Mouse (Mus musculus) MEL (cell line): ENCODE results near the gene Ranbp2. TPM values are rescaled to one million over a fixed set of nuclear protein-coding genes. Genes with fewer than 3 reads are reported as not detected.

Experiments
- DNase-seq: peaks from one replicate; pipeline ENCODE4 v3.0.0; 2011; ENCODE audit warnings: low read depth, low spot score
- H3K27ac ChIP-seq: 2 replicates; pipeline ENCODE4 v1.5.1; 2012; ENCODE audit warnings: low read depth, mild to moderate bottlenecking, control low read depth, low read length, moderate library complexity; ENCODE audit not compliant: control insufficient read depth
- H3K27me3 ChIP-seq, 2 experiments: fragments of 150-350 bp in 1 of 2; sonication (generic) in 1 of 2; 2 replicates each; pipeline ENCODE4 v1.6.1; 2012; ENCODE audit warnings: low read length in 2 of 2, mild to moderate bottlenecking in 2 of 2, improper control_type of control experiment in 1 of 2, moderate library complexity in 1 of 2; ENCODE audit not compliant: insufficient read depth in 2 of 2, control insufficient read depth in 1 of 2
- H3K36me3 ChIP-seq, 2 experiments: 2 replicates each; pipeline ENCODE4 v1.6.1; 2012 to 2014; ENCODE audit warnings: low read length in 2 of 2, improper control_type of control experiment in 1 of 2, inconsistent platforms in 1 of 2, mild to moderate bottlenecking in 1 of 2; ENCODE audit not compliant: insufficient read depth in 2 of 2, control insufficient read depth in 1 of 2
- H3K4me1 ChIP-seq, 2 experiments: fragments of 150-350 bp in 1 of 2; sonication (generic) in 1 of 2; 2 replicates each; pipeline ENCODE4 v1.6.1; 2012; ENCODE audit warnings: low read length in 2 of 2, improper control_type of control experiment in 1 of 2, mild to moderate bottlenecking in 1 of 2; ENCODE audit not compliant: insufficient read depth in 2 of 2, control insufficient read depth in 1 of 2
- H3K4me3 ChIP-seq, 2 experiments: fragments of 150-350 bp in 1 of 2; sonication (generic) in 1 of 2; 2 replicates each; pipeline ENCODE4 v1.5.1; 2012; ENCODE audit warnings: low read depth in 2 of 2, low read length in 2 of 2, mild to moderate bottlenecking in 2 of 2, moderate library complexity in 2 of 2, control low read depth in 1 of 2, improper control_type of control experiment in 1 of 2; ENCODE audit not compliant: control insufficient read depth in 1 of 2, insufficient read depth in 1 of 2
- H3K79me2 ChIP-seq: 2 replicates; pipeline ENCODE4 v1.6.1; 2012; ENCODE audit warnings: mild to moderate bottlenecking, low read length, moderate library complexity; ENCODE audit not compliant: control insufficient read depth, poor library complexity, insufficient read depth
- H3K9ac ChIP-seq: 2 replicates; pipeline ENCODE4 v1.6.1; 2012; ENCODE audit warnings: low read depth, mild to moderate bottlenecking, control low read depth, low read length, moderate library complexity; ENCODE audit not compliant: control insufficient read depth, poor library complexity, severe bottlenecking
- H3K9me3 ChIP-seq: fragments of 150-350 bp; sonication (generic); replicated peaks from 2 replicates; pipeline ENCODE4 v1.6.1; 2012; ENCODE audit warnings: mild to moderate bottlenecking, low read length, improper control_type of control experiment, moderate library complexity; ENCODE audit not compliant: insufficient read depth
- BHLHE40 ChIP-seq: IDR thresholded peaks from 2 replicates; pipeline ENCODE4 v1.6.1; 2012; ENCODE audit warnings: low read depth, mild to moderate bottlenecking, inconsistent platforms, low read length, improper control_type of control experiment, borderline replicate concordance
- CHD2 ChIP-seq: IDR thresholded peaks from 2 replicates; pipeline ENCODE4 v1.6.1; 2011; ENCODE audit warnings: low read length, improper control_type of control experiment
- CTCF ChIP-seq, 3 experiments: IDR thresholded peaks in 2 of 3; conservative IDR thresholded peaks in 1 of 3; 2 replicates each; pipeline ENCODE4 v1.5.1; 2011 to 2012; ENCODE audit warnings: low read length in 3 of 3, low read depth in 2 of 3, mild to moderate bottlenecking in 2 of 3, improper control_type of control experiment in 1 of 3, inconsistent platforms in 1 of 3, mixed read lengths in 1 of 3, moderate library complexity in 1 of 3; ENCODE audit not compliant: control insufficient read depth in 1 of 3, insufficient read depth in 1 of 3, poor library complexity in 1 of 3, severe bottlenecking in 1 of 3
- E2F4 ChIP-seq: IDR thresholded peaks from 2 replicates; pipeline ENCODE4 v1.6.1; 2011; ENCODE audit warnings: low read depth, low read length, improper control_type of control experiment, borderline replicate concordance
- ETS1 ChIP-seq: IDR thresholded peaks from 2 replicates; pipeline ENCODE4 v1.6.1; 2012; ENCODE audit warnings: low read depth, mild to moderate bottlenecking, inconsistent platforms, low read length, improper control_type of control experiment, moderate library complexity
- GABPA ChIP-seq: IDR thresholded peaks from 2 replicates; pipeline ENCODE4 v1.6.1; 2012; ENCODE audit warnings: low read depth, mild to moderate bottlenecking, inconsistent platforms, low read length, improper control_type of control experiment, moderate library complexity
- GATA1 ChIP-seq: IDR thresholded peaks from 2 replicates; pipeline ENCODE4 v1.6.1; 2011; ENCODE audit warnings: low read depth, low read length, improper control_type of control experiment
- HCFC1 ChIP-seq: IDR thresholded peaks from 2 replicates; pipeline ENCODE4 v1.6.1; 2012; ENCODE audit warnings: low read depth, mild to moderate bottlenecking, inconsistent platforms, low read length, improper control_type of control experiment, moderate library complexity
- JUND ChIP-seq: IDR thresholded peaks from 2 replicates; pipeline ENCODE4 v1.6.1; 2011; ENCODE audit warnings: low read depth, mild to moderate bottlenecking, improper control_type of control experiment, low read length
- MAFK ChIP-seq: IDR thresholded peaks from 2 replicates; pipeline ENCODE4 v1.6.1; 2011; ENCODE audit warnings: low read depth, mild to moderate bottlenecking, low read length, improper control_type of control experiment, borderline replicate concordance
- MAX ChIP-seq: IDR thresholded peaks from 2 replicates; pipeline ENCODE4 v1.6.1; 2011; ENCODE audit warnings: low read length, improper control_type of control experiment
- MXI1 ChIP-seq: IDR thresholded peaks from 2 replicates; pipeline ENCODE4 v1.6.1; 2011; ENCODE audit warnings: mild to moderate bottlenecking, low read depth, low read length, improper control_type of control experiment
- MYC ChIP-seq: IDR thresholded peaks from 2 replicates; pipeline ENCODE4 v1.6.1; 2011; ENCODE audit warnings: low read depth, mild to moderate bottlenecking, low read length, improper control_type of control experiment, moderate library complexity
- NELFE ChIP-seq: IDR thresholded peaks from 2 replicates; pipeline ENCODE4 v1.6.1; 2011; ENCODE audit warnings: low read depth, low read length, improper control_type of control experiment
- POLR2A ChIP-seq, 2 experiments: IDR thresholded peaks; 2 replicates each; pipeline ENCODE4 v1.6.1; 2011 to 2012; ENCODE audit warnings: low read length in 2 of 2, mild to moderate bottlenecking in 2 of 2, control low read depth in 1 of 2, improper control_type of control experiment in 1 of 2, low read depth in 1 of 2, moderate library complexity in 1 of 2; ENCODE audit not compliant: control insufficient read depth in 1 of 2, insufficient read depth in 1 of 2, poor library complexity in 1 of 2
- POLR2AphosphoS2 ChIP-seq: IDR thresholded peaks from 2 replicates; pipeline ENCODE4 v1.6.1; 2011; ENCODE audit warnings: low read length, improper control_type of control experiment
- POLR2AphosphoS5 ChIP-seq: IDR thresholded peaks from 2 replicates; pipeline ENCODE4 v1.6.1; 2012; ENCODE audit warnings: low read depth, borderline replicate concordance, mild to moderate bottlenecking, inconsistent platforms, low read length, moderate library complexity, mixed read lengths
- RCOR1 ChIP-seq: IDR thresholded peaks from 2 replicates; pipeline ENCODE4 v1.6.1; 2012; ENCODE audit warnings: low read depth, mild to moderate bottlenecking, inconsistent platforms, low read length, improper control_type of control experiment
- SIN3A ChIP-seq: IDR thresholded peaks from 2 replicates; pipeline ENCODE4 v1.6.1; 2012; ENCODE audit warnings: low read length, improper control_type of control experiment, inconsistent platforms
- SMC3 ChIP-seq: IDR thresholded peaks from 2 replicates; pipeline ENCODE4 v1.6.1; 2011; ENCODE audit warnings: low read depth, low read length, improper control_type of control experiment
- TBP ChIP-seq: IDR thresholded peaks from 2 replicates; pipeline ENCODE4 v1.8.0; 2011; ENCODE audit warnings: low read depth, low read length, improper control_type of control experiment
- TCF12 ChIP-seq: IDR thresholded peaks from 2 replicates; pipeline ENCODE4 v1.6.1; 2014; ENCODE audit warnings: low read depth, mild to moderate bottlenecking, inconsistent platforms, low read length, improper control_type of control experiment, moderate library complexity
- UBTF ChIP-seq: IDR thresholded peaks from 2 replicates; pipeline ENCODE4 v1.6.1; 2012; ENCODE audit warnings: low read depth, mild to moderate bottlenecking, inconsistent platforms, low read length, improper control_type of control experiment, moderate library complexity, borderline replicate concordance; ENCODE audit not compliant: insufficient read depth
- USF1 ChIP-seq: IDR thresholded peaks from 2 replicates; pipeline ENCODE4 v1.6.1; 2014; ENCODE audit warnings: low read depth, mild to moderate bottlenecking, inconsistent platforms, low read length, improper control_type of control experiment, moderate library complexity
- USF2 ChIP-seq, 2 experiments: IDR thresholded peaks; 2 replicates each; pipeline ENCODE4 v1.6.1; 2011 to 2012; ENCODE audit warnings: improper control_type of control experiment in 2 of 2, low read length in 2 of 2, borderline replicate concordance in 1 of 2, inconsistent platforms in 1 of 2, low read depth in 1 of 2, mild to moderate bottlenecking in 1 of 2; ENCODE audit not compliant: insufficient read depth in 1 of 2
- ZC3H11A ChIP-seq: IDR thresholded peaks from 2 replicates; pipeline ENCODE4 v1.6.1; 2012; ENCODE audit warnings: low read depth, mild to moderate bottlenecking, inconsistent platforms, low read length, improper control_type of control experiment
- ZMIZ1 ChIP-seq: IDR thresholded peaks from 2 replicates; pipeline ENCODE4 v1.6.1; 2012; ENCODE audit warnings: low read depth, mild to moderate bottlenecking, inconsistent platforms, low read length, improper control_type of control experiment, moderate library complexity
- ZNF384 ChIP-seq: IDR thresholded peaks from 2 replicates; pipeline ENCODE4 v1.6.1; 2012; ENCODE audit warnings: low read depth, mild to moderate bottlenecking, inconsistent platforms, low read length, improper control_type of control experiment
- polyA plus RNA-seq, 2 experiments: library from polyadenylated mRNA; stranded (reverse) in 1 of 2; unstranded in 1 of 2; fragments of >175 nt in 1 of 2; fragments of >200 nt in 1 of 2; gene quantifications; 2 replicates each; pipeline versions ENCODE4 v1.2.1 to v1.2.4; 2012; ENCODE audit warnings: low replicate concordance in 2 of 2, low read depth in 1 of 2; ENCODE audit not compliant: insufficient read length in 2 of 2, insufficient read depth in 1 of 2, missing spikeins in 1 of 2
- total RNA-seq: library from RNA; depleted of rRNA; stranded (reverse); fragments of 300-350 nt; gene quantifications from 2 replicates; pipeline ENCODE4 v1.2.3, GENCODE M21; 2012

The Ranbp2 gene
- total and polyA plus RNA-seq, 3 experiments, result 52.3 to 114 (median 73.5) TPM

DNA sequence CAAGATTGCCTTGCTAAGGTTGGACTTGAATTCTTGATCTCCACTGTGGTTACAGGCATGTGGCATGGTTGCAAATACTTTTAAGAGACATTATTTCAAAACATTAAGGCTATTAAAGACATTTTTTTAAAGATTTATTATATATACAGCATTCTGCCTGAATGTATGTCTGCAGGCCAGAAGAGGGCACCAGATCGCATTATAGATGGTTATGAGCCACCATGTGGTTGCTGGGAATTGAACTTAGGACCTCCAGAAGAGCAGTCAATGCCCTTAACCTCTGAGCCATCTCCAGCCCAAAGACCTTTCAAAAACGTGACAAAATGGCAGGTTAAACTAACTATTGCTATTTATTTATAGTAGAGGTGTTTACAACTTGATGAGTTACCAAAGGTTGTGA lies 48.9 kb downstream of the Ranbp2 start:
- Histone ChIP-seq H3K79me2 (no peaks in the 10 kb centered on the region; the same call in 1 of the 2 replicates), H3K4me3 (no peak overlapping the region), H3K4me1 (no peaks in the 10 kb centered on the region; a peak in 2 of 4 replicates), H3K9ac (no peak overlapping the region), H3K36me3 (peaks cover 3 to 39% of the 10 kb centered on the region in 2 experiments), H3K27ac (no peak overlapping the region), H3K9me3 (no peaks in the 10 kb centered on the region), H3K27me3 (no peaks in the 10 kb centered on the region)
- DNase-seq, result peak; percentile 25
- TF ChIP-seq ZMIZ1 (no peak), MYC (peak; percentile 59; the same call in 1 of the 2 replicates), MAFK (no peak), CTCF (IDR thresholded peaks at IDR 0.05 in 2 of 3, conservative IDR thresholded peaks at IDR 0.05 in 1 of 3; ENCODE audit: control insufficient read depth in 1 of 3, insufficient read depth in 1 of 3, low read depth in 2 of 3, low read length in 3 of 3, poor library complexity in 1 of 3, severe bottlenecking in 1 of 3) (peak; percentile 21 to 51 (median 34); a peak in 4 of 6 replicates), USF2 (IDR thresholded peaks at IDR 0.05; ENCODE audit: borderline replicate concordance in 1 of 2, insufficient read depth in 1 of 2, low read depth in 1 of 2, low read length in 2 of 2) (no peak), MXI1 (no peak), NELFE (no peak), UBTF (no peak), ETS1 (no peak), BHLHE40 (no peak), POLR2AphosphoS5 (no peak), POLR2A (IDR thresholded peaks at IDR 0.05; ENCODE audit: control insufficient read depth in 1 of 2, insufficient read depth in 1 of 2, low read depth in 1 of 2, low read length in 2 of 2, poor library complexity in 1 of 2) (0 out of 4 replicates have a peak, but pooled peaks of 1 of the 2 experiments have one; percentile 19), ZC3H11A (no peak), GATA1 (no peak), SMC3 (0 out of 2 replicates have a peak, but pooled peaks have one; percentile 11), HCFC1 (no peak), JUND (no peak), POLR2AphosphoS2 (no peak)

DNA sequence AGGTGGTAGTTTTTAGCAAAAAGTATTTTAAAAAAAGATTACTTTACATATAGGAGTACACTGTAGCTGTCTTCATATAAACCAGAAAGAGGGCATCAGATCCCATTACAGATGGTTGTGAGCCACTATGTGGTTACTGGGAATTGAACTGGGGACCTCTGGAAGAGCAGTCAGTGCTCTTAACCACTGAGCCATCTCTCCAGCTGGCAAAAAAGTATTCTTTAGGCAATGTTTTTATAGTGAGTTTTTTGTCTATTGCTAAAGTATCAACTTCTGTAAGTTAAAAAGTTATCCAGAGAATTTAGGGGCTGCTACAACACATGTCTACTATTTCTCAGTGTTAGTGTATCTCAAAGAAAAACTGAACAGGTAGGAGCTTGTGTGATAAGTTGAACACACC lies 50.0 kb downstream of the Ranbp2 start:
- TF ChIP-seq TBP (peak; percentile 90), ETS1 (no peak), USF2 (IDR thresholded peaks at IDR 0.05; ENCODE audit: borderline replicate concordance in 1 of 2, insufficient read depth in 1 of 2, low read depth in 1 of 2, low read length in 2 of 2) (no peak), GABPA (no peak), MAX (no peak), MAFK (no peak), USF1 (no peak), SIN3A (no peak), RCOR1 (no peak), ZC3H11A (no peak), E2F4 (no peak), CHD2 (no peak), POLR2A (IDR thresholded peaks at IDR 0.05; ENCODE audit: control insufficient read depth in 1 of 2, insufficient read depth in 1 of 2, low read depth in 1 of 2, low read length in 2 of 2, poor library complexity in 1 of 2) (no peak), ZNF384 (no peak), TCF12 (no peak), ZMIZ1 (0 out of 2 replicates have a peak, but pooled peaks have one; percentile 18)
- H3K36me3 ChIP-seq, result peaks cover 3 to 29% of the 10 kb centered on the region in 2 experiments
- H3K79me2 ChIP-seq, result no peaks in the 10 kb centered on the region; the same call in 1 of the 2 replicates
- H3K9ac ChIP-seq, result peak overlapping the region; percentile 77
- H3K9me3 ChIP-seq, result no peaks in the 10 kb centered on the region
- peak; percentile 37 for DNase-seq
- H3K4me3 ChIP-seq, result peak overlapping the region; percentile 65 to 82; a peak in 3 of 4 replicates
- H3K27me3 ChIP-seq, result no peaks in the 10 kb centered on the region
- no peak overlapping the region for H3K27ac ChIP-seq
- H3K4me1 ChIP-seq, result no peaks in the 10 kb centered on the region; a peak in 2 of 4 replicates
